Mouse (Mus musculus) stomach, embryonic 14.5 days (tissue): ENCODE results near the gene Zfp667. TPM values are rescaled to one million over a fixed set of nuclear protein-coding genes. Genes with fewer than 3 reads are reported as not detected.

Experiments
- ATAC-seq: fragments of 200-750 bp; cut with Nextera tagmentation; 2 replicates; pipeline ENCODE4 v1.8.0; 2017; ENCODE audit warnings: low read depth, moderate TSS enrichment; ENCODE audit not compliant: insufficient number of reproducible peaks, insufficient read depth, low FRiP score
- H3K27ac ChIP-seq: fragments of 300-500 bp; sonication (generic); 2 replicates; pipeline ENCODE4 v1.5.1; 2014; ENCODE audit warnings: mild to moderate bottlenecking, low read length, moderate library complexity, mixed read lengths
- H3K27me3 ChIP-seq: fragments of 300-500 bp; sonication (generic); 2 replicates; pipeline ENCODE4 v1.6.1; 2014; ENCODE audit warnings: low read length, control low read depth, mixed read lengths; ENCODE audit not compliant: control insufficient read depth, insufficient read depth
- H3K36me3 ChIP-seq: fragments of 300-500 bp; sonication (generic); 2 replicates; pipeline ENCODE4 v1.6.1; 2014; ENCODE audit warnings: mild to moderate bottlenecking, control low read depth, low read length, moderate library complexity, mixed read lengths; ENCODE audit not compliant: control insufficient read depth, insufficient read depth
- H3K4me1 ChIP-seq: fragments of 300-500 bp; sonication (generic); 2 replicates; pipeline ENCODE4 v1.6.1; 2014; ENCODE audit warnings: low read length, control low read depth, mixed read lengths; ENCODE audit not compliant: control insufficient read depth, insufficient read depth
- H3K4me2 ChIP-seq: fragments of 300-500 bp; sonication (generic); replicated peaks from 2 replicates; pipeline ENCODE4 v1.6.1; 2014; ENCODE audit warnings: low read depth, low read length, control low read depth
- H3K4me3 ChIP-seq: fragments of 300-500 bp; sonication (generic); 2 replicates; pipeline ENCODE4 v1.5.1; 2014; ENCODE audit warnings: low read depth, low read length, control low read depth
- H3K9ac ChIP-seq: fragments of 300-500 bp; sonication (generic); replicated peaks from 2 replicates; pipeline ENCODE4 v1.6.1; 2014; ENCODE audit warnings: low read depth, mild to moderate bottlenecking, control low read depth, low read length, moderate library complexity, mixed read lengths
- H3K9me3 ChIP-seq: fragments of 300-500 bp; sonication (generic); 2 replicates; pipeline ENCODE4 v1.6.1; 2016; ENCODE audit warnings: low read depth, low read length, control low read depth; ENCODE audit not compliant: control insufficient read depth
- WGBS: fragments of 180-500 bp; shearing (Covaris S2); extraction: QIAGEN DNeasy Blood & Tissue Kit; methylation state at CpG from one replicate; pipeline ENCODE4 v1.1.7; 2014; 5-methylcytosine and 5-hydroxymethylcytosine counted together
- polyA plus RNA-seq: library from polyadenylated mRNA; unstranded; fragments of >200 nt; fragmentation: Nextera tagmentation; extraction: Ambion mirVana; gene quantifications from 2 replicates; pipeline ENCODE4 v1.2.1, GENCODE M21; 2014

Gene Zfp667
- polyA plus RNA-seq, 1 experiment from 2014 or later: 8.7 TPM

- H3K27ac ChIP-seq: no peak within 1 kb of the TSS
- H3K4me2 ChIP-seq: peak within 1 kb of the TSS; percentile 43
- peak within 1 kb of the TSS; percentile 62 for H3K4me3 ChIP-seq
- H3K9ac ChIP-seq: 0 out of 2 replicates have a peak within 1 kb of the TSS, but pooled peaks have one; percentile 22
- no peaks in the 10 kb centered on the region for H3K36me3 ChIP-seq
- no peaks in the 10 kb centered on the region for H3K4me1 ChIP-seq
- ATAC-seq: peak; percentile 90
- no peaks in the 10 kb centered on the region for H3K9me3 ChIP-seq
- no peaks in the 10 kb centered on the region for H3K27me3 ChIP-seq
- WGBS: under 1% methylated on average over 26 of the region's 26 CpGs
Observed at GRCm38 (mm10) chr7:6343501-6344071, 57.2 kb downstream of the Zfp667 start, which contains the start of gene Gm3854. Gene Gm3854, plus strand, starts transcription at chr7:6343759.

GRCm38 (mm10) chr7:6344124-6344523, 57.7 kb downstream of the Zfp667 start:
- WGBS: 25% methylated on average over 10 of the region's 10 CpGs
- Histone ChIP-seq H3K9me3 (no peaks in the 10 kb centered on the region), H3K4me2 (peak overlapping the region; percentile 43), H3K9ac (no peak overlapping the region), H3K27me3 (no peaks in the 10 kb centered on the region), H3K4me3 (peak overlapping the region; percentile 62), H3K36me3 (no peaks in the 10 kb centered on the region), H3K4me1 (no peaks in the 10 kb centered on the region), H3K27ac (no peak overlapping the region)
- ATAC-seq: no peak

Other genes starting within 250 kb of the Zfp667 start
- not detected in 2 replicates for gene Nlrp4c, start 241.4 kb upstream of the Zfp667 start, polyA plus RNA-seq
- gene Zfp787, start 130.6 kb upstream of the Zfp667 start, polyA plus RNA-seq: 14.6 and 18.1 TPM in 2 replicates
- 43.5 and 52.4 TPM in 2 replicates for gene Zfp444, start 114.4 kb upstream of the Zfp667 start, polyA plus RNA-seq
- not detected in 2 replicates for gene Galp, start 89.5 kb upstream of the Zfp667 start, polyA plus RNA-seq
- not detected in 2 replicates for gene Zscan5b, start 64.3 kb upstream of the Zfp667 start, polyA plus RNA-seq
- not detected in 2 replicates for gene Epp13, start 33.9 kb upstream of the Zfp667 start, polyA plus RNA-seq
- gene Zfp583, start 44.7 kb downstream of the Zfp667 start, polyA plus RNA-seq: 5.2 and 5.8 TPM in 2 replicates
- 2.1 and 2.3 TPM in 2 replicates for gene Gm3854, start 57.2 kb downstream of the Zfp667 start, polyA plus RNA-seq
- gene Zfp78, start 76.7 kb downstream of the Zfp667 start, polyA plus RNA-seq: 3.3 and 4.5 TPM in 2 replicates
- 8.9 and 11.6 TPM in 2 replicates for gene Zfp28, start 96.7 kb downstream of the Zfp667 start, polyA plus RNA-seq
- gene Smim17, start 112.1 kb downstream of the Zfp667 start, polyA plus RNA-seq: not detected in 2 replicates
- not detected in 2 replicates for gene Gm20715, start 123.7 kb downstream of the Zfp667 start, polyA plus RNA-seq
- gene Olfr1344, start 152.1 kb downstream of the Zfp667 start, polyA plus RNA-seq: 0.13 TPM in 1 of 2 replicates, not detected in the other
- gene Olfr1336, start 169.6 kb downstream of the Zfp667 start, polyA plus RNA-seq: not detected in 2 replicates
- not detected in 2 replicates for gene Olfr1346, start 180.5 kb downstream of the Zfp667 start, polyA plus RNA-seq
- gene Olfr5, start 200.4 kb downstream of the Zfp667 start, polyA plus RNA-seq: not detected in 2 replicates
- not detected in 2 replicates for gene Olfr1347, start 213.2 kb downstream of the Zfp667 start, polyA plus RNA-seq
- not detected in 2 replicates for gene Olfr1348, start 222.2 kb downstream of the Zfp667 start, polyA plus RNA-seq
- gene Olfr1349, start 236.4 kb downstream of the Zfp667 start, polyA plus RNA-seq: not detected in 2 replicates